Mouse (Mus musculus): ENCODE measurements around the gene Smg6. TPM values are rescaled to one million over a fixed set of nuclear protein-coding genes. Genes with fewer than 3 reads are reported as not detected.

Smg6 gene
- polyA plus RNA-seq (2015; fragmentation: Nextera tagmentation; extraction: Ambion mirVana): 17.5 and 18.2 TPM in 2 replicates

- H3K4me3 ChIP-seq (replicated peaks): peak within 1 kb of the TSS; percentile 95
- H3K4me2 ChIP-seq: peak within 1 kb of the TSS; percentile 59
- under 1% methylated on average over 79 of the region's 88 CpGs for WGBS
- H3K9ac ChIP-seq: peak within 1 kb of the TSS; percentile 95
- H3K4me1 ChIP-seq: peaks cover 19% of the 10 kb centered on the region
- H3K27ac ChIP-seq: peak within 1 kb of the TSS; percentile 100
- H3K36me3 ChIP-seq: peaks cover 25% of the 10 kb centered on the region
- H3K27me3 ChIP-seq: no peaks in the 10 kb centered on the region
- ATAC-seq (replicated peaks; ENCODE audit: low FRiP score): peak; percentile 97
- no peaks in the 10 kb centered on the region for H3K9me3 ChIP-seq (replicated peaks)
Measured at GRCm38 (mm10) chr11:74925577-74926387, at the start of gene Smg6, which contains the start of gene Srr. Smg6 (plus strand) TSS chr11:74925823. Srr (minus strand) TSS chr11:74925948.

DNA sequence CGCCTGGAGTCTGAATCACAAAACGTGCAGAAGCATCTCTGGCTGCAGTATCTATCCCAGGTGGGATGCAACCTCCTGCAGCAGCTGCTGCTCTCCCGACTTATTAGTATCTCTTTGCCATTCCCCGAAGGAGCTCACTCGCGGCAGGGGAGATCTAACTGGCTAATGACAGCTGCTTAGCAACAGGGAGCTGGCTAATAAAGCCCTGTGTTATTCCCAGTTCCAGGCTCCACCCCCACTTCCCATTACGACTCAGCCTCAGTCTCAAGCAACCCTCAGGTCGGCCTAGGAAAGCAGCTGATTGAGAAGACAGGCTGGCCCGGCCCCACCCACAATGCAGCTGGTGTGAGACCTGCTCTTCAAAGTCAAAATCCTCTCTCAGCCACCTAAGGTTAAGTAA is 48.8 kb upstream of the Smg6 start:
- H3K9me3 ChIP-seq (replicated peaks): no peaks in the 10 kb centered on the region
- H3K4me2 ChIP-seq: peak overlapping the region; percentile 37
- ATAC-seq (replicated peaks; ENCODE audit: low FRiP score): peak; percentile 67
- no peaks in the 10 kb centered on the region for H3K27me3 ChIP-seq
- 0 out of 2 replicates have a peak overlapping the region, but pooled peaks have one; percentile 7 for H3K4me3 ChIP-seq (replicated peaks)
- peaks cover 27% of the 10 kb centered on the region for H3K4me1 ChIP-seq
- H3K36me3 ChIP-seq: no peaks in the 10 kb centered on the region
- no peak overlapping the region; the same call in 1 of the 2 replicates for H3K9ac ChIP-seq
- H3K27ac ChIP-seq: no peak overlapping the region
- 3% methylated on average over 9 of the region's 9 CpGs for WGBS

DNA sequence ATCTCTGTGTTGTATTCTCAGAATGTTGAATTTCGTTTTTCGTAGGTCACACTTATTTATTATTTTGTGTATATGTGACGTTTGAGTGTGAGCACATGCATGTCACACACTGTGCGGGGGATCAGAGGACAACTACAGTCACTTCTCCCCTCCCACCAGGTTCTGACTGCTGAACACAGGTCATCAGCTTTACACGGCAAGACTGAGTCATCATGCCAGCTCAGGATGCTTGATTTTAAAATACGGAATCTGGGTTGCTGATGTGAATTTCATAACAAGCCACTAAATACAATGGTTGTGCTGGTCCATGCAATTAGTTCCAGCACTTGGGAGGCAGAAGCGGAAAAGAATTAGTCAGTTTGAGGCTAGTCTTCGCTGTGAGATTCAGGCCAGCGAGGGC is 44.6 kb upstream of the Smg6 start:
- no peak overlapping the region for H3K4me3 ChIP-seq (replicated peaks)
- ATAC-seq (replicated peaks; ENCODE audit: low FRiP score): no peak
- peaks cover 12% of the 10 kb centered on the region for H3K4me1 ChIP-seq
- no peaks in the 10 kb centered on the region for H3K27me3 ChIP-seq
- H3K36me3 ChIP-seq: peaks cover 8% of the 10 kb centered on the region
- 87% methylated on average over 9 of the region's 9 CpGs for WGBS
- no peak overlapping the region for H3K4me2 ChIP-seq
- H3K9ac ChIP-seq: no peak overlapping the region
- H3K27ac ChIP-seq: no peak overlapping the region
- no peaks in the 10 kb centered on the region for H3K9me3 ChIP-seq (replicated peaks)

DNA sequence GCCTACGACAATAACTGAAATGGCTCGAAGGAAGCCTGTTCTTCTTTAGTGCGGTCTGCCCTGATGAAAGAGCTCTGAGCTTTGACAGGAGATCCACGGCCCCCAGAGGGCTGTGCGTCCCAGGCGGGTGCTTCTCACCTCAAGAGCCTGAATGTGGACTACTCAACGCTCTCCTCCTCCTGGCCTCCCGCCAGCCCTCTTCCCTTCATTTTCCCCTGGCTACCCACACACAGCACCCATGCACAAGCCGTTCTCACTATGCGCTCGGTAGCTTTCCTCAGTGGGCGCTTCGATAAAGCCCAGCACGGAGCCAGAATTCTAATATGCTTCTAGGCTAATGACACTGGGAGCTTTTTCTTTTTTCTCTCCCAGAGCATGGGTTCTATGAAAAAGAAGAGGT is 43.6 kb upstream of the Smg6 start:
- Histone ChIP-seq H3K4me1 (peaks cover 3% of the 10 kb centered on the region), H3K27me3 (no peaks in the 10 kb centered on the region), H3K4me3 (replicated peaks) (no peak overlapping the region), H3K27ac (no peak overlapping the region), H3K9me3 (replicated peaks) (no peaks in the 10 kb centered on the region), H3K4me2 (no peak overlapping the region), H3K9ac (no peak overlapping the region), H3K36me3 (peaks cover 8% of the 10 kb centered on the region)
- ATAC-seq (replicated peaks; ENCODE audit: low FRiP score): no peak
- 77% methylated on average over 14 of the region's 14 CpGs for WGBS

GRCm38 (mm10) chr11:74883098-74883497 is 42.5 kb upstream of the Smg6 start:
- H3K9me3 ChIP-seq (replicated peaks): no peaks in the 10 kb centered on the region
- ATAC-seq (replicated peaks; ENCODE audit: low FRiP score): no peak
- no peak overlapping the region for H3K27ac ChIP-seq
- H3K4me2 ChIP-seq: no peak overlapping the region
- no peaks in the 10 kb centered on the region for H3K27me3 ChIP-seq
- H3K9ac ChIP-seq: no peak overlapping the region
- H3K36me3 ChIP-seq: peaks cover 8% of the 10 kb centered on the region
- no peaks in the 10 kb centered on the region for H3K4me1 ChIP-seq
- WGBS: 91% methylated on average over 10 of the region's 10 CpGs
- no peak overlapping the region for H3K4me3 ChIP-seq (replicated peaks)

DNA sequence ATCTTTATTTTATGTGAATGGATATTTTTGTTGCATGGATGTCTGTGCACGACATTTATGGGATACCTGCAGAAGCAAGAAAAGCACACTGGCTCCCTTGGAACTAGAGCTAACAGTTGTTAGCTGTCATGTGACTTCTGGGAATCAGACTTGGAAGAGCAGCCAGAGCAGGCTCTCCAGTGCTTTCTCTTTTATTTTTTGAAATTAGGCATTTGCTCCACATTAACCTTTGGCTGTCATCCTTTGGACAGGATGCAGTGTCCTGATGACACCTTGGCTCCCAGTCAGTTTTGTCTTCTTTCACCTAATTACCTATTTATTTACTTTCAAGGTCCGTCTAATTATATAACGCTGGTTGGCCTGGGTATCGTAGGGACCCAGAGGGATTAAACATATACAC is 31.0 kb upstream of the Smg6 start:
- WGBS: 87% methylated on average over 4 of the region's 4 CpGs
- H3K27ac ChIP-seq: no peak overlapping the region
- H3K9ac ChIP-seq: no peak overlapping the region
- H3K4me1 ChIP-seq: peaks cover 18% of the 10 kb centered on the region
- no peak overlapping the region for H3K4me3 ChIP-seq (replicated peaks)
- no peaks in the 10 kb centered on the region for H3K27me3 ChIP-seq
- no peaks in the 10 kb centered on the region for H3K9me3 ChIP-seq (replicated peaks)
- no peak overlapping the region for H3K4me2 ChIP-seq
- H3K36me3 ChIP-seq: peaks cover 6% of the 10 kb centered on the region
- ATAC-seq (replicated peaks; ENCODE audit: low FRiP score): no peak

GRCm38 (mm10) chr11:74895980-74896900 is 29.4 kb upstream of the Smg6 start:
- Histone ChIP-seq H3K4me3 (replicated peaks) (peak overlapping the region; percentile 68), H3K36me3 (peaks cover 22% of the 10 kb centered on the region), H3K27me3 (no peaks in the 10 kb centered on the region), H3K4me2 (peak overlapping the region; percentile 92), H3K27ac (peak overlapping the region; percentile 91), H3K9me3 (replicated peaks) (no peaks in the 10 kb centered on the region), H3K4me1 (peaks cover 21% of the 10 kb centered on the region), H3K9ac (peak overlapping the region; percentile 68)
- WGBS: 2% methylated on average over 48 of the region's 55 CpGs
- peak; percentile 69 for ATAC-seq (replicated peaks; ENCODE audit: low FRiP score)

DNA sequence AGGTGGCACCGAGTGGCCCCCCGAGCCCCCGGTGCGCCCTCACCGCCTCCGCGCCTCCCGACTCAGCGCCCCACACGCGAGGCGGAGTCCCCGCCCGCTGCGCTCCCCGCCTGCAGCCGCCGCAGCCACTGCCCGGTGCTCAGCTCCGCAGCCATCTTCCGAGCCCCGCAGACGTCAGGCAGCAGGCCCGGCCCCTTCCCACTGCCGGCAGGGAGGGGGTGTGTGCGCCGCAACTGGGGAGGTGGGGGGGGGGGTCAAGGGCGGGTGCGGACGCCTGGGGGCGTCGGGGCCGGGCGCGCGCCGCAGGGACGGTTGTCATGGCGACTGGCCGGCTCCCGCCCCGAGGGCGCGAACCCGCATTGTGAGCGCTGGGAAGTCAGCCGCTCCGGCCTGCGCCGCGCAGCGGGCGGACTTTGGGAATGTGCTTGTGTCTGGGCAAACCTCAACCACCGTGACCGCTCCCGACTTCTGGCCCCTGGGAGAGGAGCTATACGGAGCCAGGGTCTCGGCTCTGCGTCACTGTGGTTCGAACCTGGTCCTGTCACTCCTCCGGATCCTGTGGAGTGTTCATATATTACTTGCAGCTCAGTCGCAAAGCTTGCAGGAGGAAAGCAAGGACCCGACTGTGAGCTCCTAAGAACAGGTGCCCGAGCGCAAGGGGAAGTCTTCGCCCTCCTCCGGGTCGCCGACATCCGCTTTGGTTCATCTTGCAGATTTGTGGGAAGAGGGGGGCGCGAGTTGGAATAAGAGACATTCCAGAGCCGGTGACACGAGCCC is 28.5 kb upstream of the Smg6 start, which contains the start of gene Sgsm2:
Sgsm2 (minus strand) TSS at position 160 of the 777 bp plus-strand sequence.
- peak; percentile 72 for ATAC-seq (replicated peaks; ENCODE audit: low FRiP score)
- under 1% methylated on average over 56 of the region's 74 CpGs for WGBS

GRCm38 (mm10) chr11:74897678-74898516 is 27.7 kb upstream of the Smg6 start, which contains the start of gene Tsr1:
Tsr1 (plus strand) TSS chr11:74898071.
- under 1% methylated on average over 54 of the region's 54 CpGs for WGBS
- peak within 1 kb of the TSS; percentile 92 for H3K4me2 ChIP-seq
- peaks cover 21% of the 10 kb centered on the region for H3K4me1 ChIP-seq
- ATAC-seq (replicated peaks; ENCODE audit: low FRiP score): peak; percentile 89
- peaks cover 38% of the 10 kb centered on the region for H3K36me3 ChIP-seq
- H3K4me3 ChIP-seq (replicated peaks): peak within 1 kb of the TSS; percentile 68
- peak within 1 kb of the TSS; percentile 91 for H3K27ac ChIP-seq
- no peaks in the 10 kb centered on the region for H3K9me3 ChIP-seq (replicated peaks)
- H3K27me3 ChIP-seq: no peaks in the 10 kb centered on the region
- H3K9ac ChIP-seq: peak within 1 kb of the TSS; percentile 68

More for the DNA sequence above, 28.5 kb upstream of the Smg6 start, which contains the start of gene Sgsm2:
- no peaks in the 10 kb centered on the region for H3K9me3 ChIP-seq (replicated peaks)
- H3K9ac ChIP-seq: peak within 1 kb of the TSS; percentile 68
- peak within 1 kb of the TSS; percentile 92 for H3K4me2 ChIP-seq
- peaks cover 30% of the 10 kb centered on the region for H3K36me3 ChIP-seq
- peak within 1 kb of the TSS; percentile 91 for H3K27ac ChIP-seq
- H3K4me3 ChIP-seq (replicated peaks): peak within 1 kb of the TSS; percentile 68
- peaks cover 21% of the 10 kb centered on the region for H3K4me1 ChIP-seq
- H3K27me3 ChIP-seq: no peaks in the 10 kb centered on the region

GRCm38 (mm10) chr11:74898517-74898827 is 27.2 kb upstream of the Smg6 start:
- peak overlapping the region; percentile 91 for H3K27ac ChIP-seq
- no peaks in the 10 kb centered on the region for H3K9me3 ChIP-seq (replicated peaks)
- peak overlapping the region; percentile 92 for H3K4me2 ChIP-seq
- H3K4me1 ChIP-seq: peaks cover 21% of the 10 kb centered on the region
- ATAC-seq (replicated peaks; ENCODE audit: low FRiP score): no peak
- peak overlapping the region; percentile 68 for H3K9ac ChIP-seq
- H3K36me3 ChIP-seq: peaks cover 43% of the 10 kb centered on the region
- H3K4me3 ChIP-seq (replicated peaks): peak overlapping the region; percentile 68
- WGBS: under 1% methylated on average over 7 of the region's 7 CpGs
- H3K27me3 ChIP-seq: no peaks in the 10 kb centered on the region

Data from kidney, embryonic 15.5 days (tissue).